Mouse (Mus musculus): ENCODE data around the gene Eif2ak4. TPM values are rescaled to one million over a fixed set of nuclear protein-coding genes. Genes with fewer than 3 reads are reported as not detected.

Eif2ak4 gene
- polyA plus RNA-seq, 1 experiment from 2014 or later: 5.4 TPM

DNA sequence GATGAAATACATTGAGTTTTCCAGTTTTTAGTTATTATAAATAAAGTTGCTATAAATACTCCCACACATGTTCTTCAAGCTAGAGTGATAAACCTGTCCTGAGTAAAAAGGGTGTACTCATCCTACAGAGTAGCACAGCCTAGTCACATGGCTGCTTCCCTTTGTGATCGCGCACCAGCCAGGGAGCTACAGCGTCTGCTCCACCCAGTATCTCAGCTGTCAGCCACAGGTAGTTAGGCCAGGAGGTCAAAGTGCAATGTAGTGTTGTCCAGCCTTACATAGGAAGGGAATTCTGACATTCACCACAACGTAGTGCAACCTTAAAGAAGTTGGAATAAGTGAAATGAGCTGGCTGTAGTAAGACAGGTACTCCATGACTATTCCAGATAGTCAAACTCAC, 17.1 kb downstream of the Eif2ak4 start:
- no peak for ATAC-seq (replicated peaks; ENCODE audit: insufficient number of reproducible peaks, insufficient read depth, low FRiP score, low read depth)
- Histone ChIP-seq H3K4me3 (no peak overlapping the region), H3K4me2 (no peak overlapping the region), H3K27me3 (no peaks in the 10 kb centered on the region), H3K9ac (no peak overlapping the region), H3K27ac (no peak overlapping the region), H3K4me1 (replicated peaks) (no peaks in the 10 kb centered on the region), H3K36me3 (peaks cover 6% of the 10 kb centered on the region; the same call in 1 of the 2 replicates), H3K9me3 (replicated peaks) (no peaks in the 10 kb centered on the region)
- WGBS: 88% methylated on average over 4 of the region's 4 CpGs

DNA sequence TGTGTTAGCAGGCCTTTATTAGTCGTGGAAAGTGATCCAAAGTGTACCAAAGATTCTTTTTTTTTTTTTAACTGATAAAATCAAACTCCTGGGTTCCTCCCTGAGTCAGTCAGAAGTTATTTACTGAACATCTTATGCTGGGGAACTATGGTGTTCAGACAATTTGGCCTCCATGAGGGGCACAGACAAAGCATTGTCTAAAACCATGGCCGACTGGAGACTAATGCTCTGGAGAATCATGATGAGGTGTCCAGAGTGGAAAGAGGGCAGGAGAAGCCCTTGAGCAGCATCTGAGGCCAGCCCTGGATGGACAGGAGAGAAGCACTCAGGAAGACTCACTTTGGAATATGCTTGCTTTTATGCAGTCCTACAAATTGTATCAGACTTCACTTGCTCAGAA, 18.4 kb downstream of the Eif2ak4 start:
- Histone ChIP-seq H3K27me3 (no peaks in the 10 kb centered on the region), H3K36me3 (peaks cover 12% of the 10 kb centered on the region), H3K4me1 (replicated peaks) (no peaks in the 10 kb centered on the region), H3K4me2 (no peak overlapping the region), H3K4me3 (no peak overlapping the region), H3K9ac (no peak overlapping the region), H3K27ac (no peak overlapping the region), H3K9me3 (replicated peaks) (no peaks in the 10 kb centered on the region)
- WGBS: 76% methylated on average over 2 of the region's 2 CpGs
- no peak for ATAC-seq (replicated peaks; ENCODE audit: insufficient number of reproducible peaks, insufficient read depth, low FRiP score, low read depth)

DNA sequence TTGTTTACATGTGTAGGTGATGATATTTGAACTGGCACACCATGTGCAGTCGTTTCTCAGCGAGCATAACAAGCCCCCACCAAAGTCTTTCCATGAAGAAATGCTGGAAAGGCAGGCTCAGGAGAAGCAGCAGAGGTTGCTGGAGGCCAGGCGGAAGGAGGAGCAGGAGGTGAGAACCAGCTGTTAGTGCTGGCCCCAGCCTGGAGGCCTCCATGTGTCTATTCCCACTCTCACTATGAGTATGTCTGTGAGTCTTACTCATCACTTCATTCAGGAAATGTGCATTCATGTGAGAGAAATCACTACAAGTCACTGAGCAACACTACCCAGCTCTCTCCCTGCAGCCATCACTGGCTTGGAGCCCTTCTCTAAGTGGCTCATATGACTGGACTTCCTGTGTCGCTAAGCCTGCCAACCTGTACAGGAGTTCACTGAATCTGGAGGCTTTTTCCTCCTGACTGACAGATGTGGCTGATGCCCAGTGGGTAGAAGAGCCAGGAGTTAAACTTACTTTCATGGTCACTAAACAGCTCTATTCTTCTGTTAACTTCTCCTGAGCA, 20.0 kb downstream of the Eif2ak4 start:
- Histone ChIP-seq H3K36me3 (peaks cover 21% of the 10 kb centered on the region), H3K27me3 (no peaks in the 10 kb centered on the region), H3K9ac (no peak overlapping the region), H3K27ac (no peak overlapping the region), H3K9me3 (replicated peaks) (no peaks in the 10 kb centered on the region), H3K4me2 (no peak overlapping the region), H3K4me3 (no peak overlapping the region), H3K4me1 (replicated peaks) (no peaks in the 10 kb centered on the region)
- no peak for ATAC-seq (replicated peaks; ENCODE audit: insufficient number of reproducible peaks, insufficient read depth, low FRiP score, low read depth)
- 78% methylated on average over 4 of the region's 4 CpGs for WGBS

DNA sequence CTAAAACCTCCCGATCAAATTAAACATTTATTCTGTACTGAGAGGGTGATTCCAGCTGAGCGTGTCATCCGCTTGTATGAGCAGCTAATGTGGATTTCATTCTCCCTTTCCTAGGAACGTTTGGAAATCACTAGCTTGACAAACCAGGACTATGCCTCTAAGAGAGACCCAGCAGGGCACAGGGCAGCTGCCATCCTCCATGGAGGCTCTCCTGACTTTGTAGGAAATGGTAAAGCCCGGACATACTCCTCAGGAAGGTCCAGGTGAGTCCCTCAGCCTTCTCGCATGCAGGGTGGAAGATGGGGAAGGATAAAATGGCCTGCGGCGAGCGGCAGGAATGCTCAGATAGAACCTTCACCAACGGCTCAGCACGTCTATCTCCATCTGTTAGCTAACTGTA, 24.4 kb downstream of the Eif2ak4 start:
- Histone ChIP-seq H3K27ac (no peak overlapping the region), H3K4me2 (no peak overlapping the region), H3K4me3 (no peak overlapping the region), H3K36me3 (peaks cover 41% of the 10 kb centered on the region), H3K4me1 (replicated peaks) (no peaks in the 10 kb centered on the region), H3K9ac (no peak overlapping the region), H3K27me3 (no peaks in the 10 kb centered on the region), H3K9me3 (replicated peaks) (no peaks in the 10 kb centered on the region)
- no peak for ATAC-seq (replicated peaks; ENCODE audit: insufficient number of reproducible peaks, insufficient read depth, low FRiP score, low read depth)
- 94% methylated on average over 11 of the region's 11 CpGs for WGBS

DNA sequence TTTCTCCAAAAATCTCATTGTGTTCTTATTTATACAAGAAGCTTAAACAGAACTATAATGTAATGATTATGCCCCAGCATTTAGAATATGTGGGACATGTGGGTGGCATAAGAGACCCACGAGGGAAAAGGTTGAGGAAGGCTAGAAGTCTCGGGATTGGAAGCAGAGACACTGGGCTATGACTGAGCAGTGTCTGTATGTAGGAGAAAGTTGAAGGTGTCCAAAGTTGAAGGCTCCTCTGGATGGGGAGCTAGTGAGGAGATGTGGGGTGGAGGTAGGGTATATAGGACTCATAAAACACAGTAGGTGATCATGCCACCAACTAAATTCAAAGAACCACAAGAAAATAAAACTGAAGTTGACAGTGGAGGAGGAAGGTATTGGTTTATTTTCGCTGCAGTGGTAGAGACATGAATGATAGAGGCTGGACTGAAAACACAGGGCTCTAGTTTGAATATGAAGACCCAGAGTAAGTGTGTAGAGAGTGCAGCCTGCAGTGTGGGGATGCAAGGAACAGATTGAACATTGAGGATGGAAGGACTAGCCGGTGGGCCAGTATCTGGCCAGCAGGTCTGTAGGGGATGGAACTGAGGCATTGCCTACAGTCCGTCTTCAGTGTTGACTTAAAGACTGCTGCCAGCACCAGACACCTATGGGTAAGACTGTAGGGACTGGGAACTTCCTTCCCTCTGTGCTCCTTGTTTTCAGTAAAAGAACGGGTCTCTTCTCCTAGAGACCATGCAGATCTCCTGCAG, 27.4 kb downstream of the Eif2ak4 start:
- H3K4me2 ChIP-seq: no peak overlapping the region
- no peak overlapping the region for H3K27ac ChIP-seq
- no peak for ATAC-seq (replicated peaks; ENCODE audit: insufficient number of reproducible peaks, insufficient read depth, low FRiP score, low read depth)
- 91% methylated on average over 6 of the region's 6 CpGs for WGBS
- no peaks in the 10 kb centered on the region for H3K27me3 ChIP-seq
- no peak overlapping the region for H3K9ac ChIP-seq
- no peaks in the 10 kb centered on the region for H3K9me3 ChIP-seq (replicated peaks)
- H3K36me3 ChIP-seq: peaks cover 45% of the 10 kb centered on the region
- no peak overlapping the region for H3K4me3 ChIP-seq
- no peaks in the 10 kb centered on the region for H3K4me1 ChIP-seq (replicated peaks)

DNA sequence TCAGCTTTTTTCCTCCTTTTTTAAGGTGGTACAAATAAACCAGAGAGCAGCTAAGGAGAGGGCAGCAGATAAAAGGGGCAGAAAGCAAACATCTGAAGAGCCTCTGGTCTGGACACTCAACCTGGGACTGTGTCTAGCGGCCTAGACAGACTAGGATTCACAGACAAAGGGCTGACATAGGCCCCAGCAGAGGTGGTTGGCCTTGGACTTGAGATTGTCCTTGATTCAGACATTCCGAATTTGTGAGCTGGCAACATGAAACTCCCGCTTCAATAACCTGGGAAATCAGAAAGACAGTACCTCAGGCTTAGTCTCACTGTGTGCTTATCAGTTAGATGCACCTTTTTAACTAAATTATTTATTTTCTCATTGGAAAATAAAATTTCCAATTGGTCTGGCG, 29.7 kb downstream of the Eif2ak4 start:
- Histone ChIP-seq H3K27me3 (no peaks in the 10 kb centered on the region), H3K4me1 (replicated peaks) (no peaks in the 10 kb centered on the region), H3K4me3 (no peak overlapping the region), H3K27ac (no peak overlapping the region), H3K9me3 (replicated peaks) (no peaks in the 10 kb centered on the region), H3K9ac (no peak overlapping the region), H3K36me3 (peaks cover 48% of the 10 kb centered on the region), H3K4me2 (no peak overlapping the region)
- no peak for ATAC-seq (replicated peaks; ENCODE audit: insufficient number of reproducible peaks, insufficient read depth, low FRiP score, low read depth)
- 74% methylated on average over 4 of the region's 4 CpGs for WGBS

DNA sequence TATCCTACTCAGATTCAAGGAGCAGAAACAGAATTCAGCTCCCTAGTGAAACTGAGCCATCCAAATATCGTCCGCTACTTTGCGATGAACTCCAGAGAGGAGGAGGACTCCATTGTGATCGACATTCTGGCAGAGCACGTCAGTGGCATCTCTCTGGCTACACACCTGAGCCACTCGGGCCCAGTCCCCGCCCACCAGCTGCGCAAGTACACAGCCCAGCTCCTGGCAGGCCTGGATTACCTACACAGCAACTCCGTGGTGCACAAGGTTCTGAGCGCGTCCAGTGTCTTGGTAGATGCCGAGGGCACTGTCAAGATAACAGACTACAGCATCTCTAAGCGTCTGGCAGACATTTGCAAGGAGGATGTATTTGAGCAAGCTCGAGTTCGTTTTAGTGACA, 33.5 kb downstream of the Eif2ak4 start:
- H3K9ac ChIP-seq: no peak overlapping the region
- ATAC-seq (replicated peaks; ENCODE audit: insufficient number of reproducible peaks, insufficient read depth, low FRiP score, low read depth): no peak
- no peak overlapping the region for H3K27ac ChIP-seq
- no peaks in the 10 kb centered on the region for H3K4me1 ChIP-seq (replicated peaks)
- 85% methylated on average over 15 of the region's 15 CpGs for WGBS
- H3K4me2 ChIP-seq: no peak overlapping the region
- H3K27me3 ChIP-seq: no peaks in the 10 kb centered on the region
- H3K36me3 ChIP-seq: peaks cover 35% of the 10 kb centered on the region
- H3K4me3 ChIP-seq: no peak overlapping the region
- no peaks in the 10 kb centered on the region for H3K9me3 ChIP-seq (replicated peaks)

DNA sequence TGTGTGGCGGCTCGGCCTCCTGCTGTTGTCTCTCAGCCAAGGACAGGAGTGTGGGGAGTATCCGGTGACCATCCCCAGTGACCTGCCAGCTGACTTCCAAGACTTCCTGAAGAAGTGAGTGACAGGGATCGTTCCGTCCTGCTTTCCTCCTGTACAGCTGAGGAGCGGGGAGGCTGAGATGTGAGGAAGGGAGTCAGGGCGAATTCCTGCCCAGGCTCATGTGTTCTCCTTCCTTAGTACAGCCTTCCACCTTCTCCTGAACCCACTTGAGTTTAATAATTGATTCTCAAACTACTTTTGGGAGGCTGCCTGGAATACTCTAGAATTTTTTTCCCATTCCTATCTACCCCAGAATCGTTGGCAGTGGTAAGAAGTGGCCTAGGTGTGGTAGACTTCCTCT, 34.0 kb downstream of the Eif2ak4 start:
- Histone ChIP-seq H3K27ac (no peak overlapping the region), H3K9me3 (replicated peaks) (no peaks in the 10 kb centered on the region), H3K27me3 (no peaks in the 10 kb centered on the region), H3K36me3 (peaks cover 31% of the 10 kb centered on the region), H3K4me3 (no peak overlapping the region), H3K9ac (no peak overlapping the region), H3K4me2 (no peak overlapping the region), H3K4me1 (replicated peaks) (no peaks in the 10 kb centered on the region)
- WGBS: 72% methylated on average over 8 of the region's 8 CpGs
- peak; percentile 53; the same call in 1 of the 2 replicates for ATAC-seq (replicated peaks; ENCODE audit: insufficient number of reproducible peaks, insufficient read depth, low FRiP score, low read depth)

DNA sequence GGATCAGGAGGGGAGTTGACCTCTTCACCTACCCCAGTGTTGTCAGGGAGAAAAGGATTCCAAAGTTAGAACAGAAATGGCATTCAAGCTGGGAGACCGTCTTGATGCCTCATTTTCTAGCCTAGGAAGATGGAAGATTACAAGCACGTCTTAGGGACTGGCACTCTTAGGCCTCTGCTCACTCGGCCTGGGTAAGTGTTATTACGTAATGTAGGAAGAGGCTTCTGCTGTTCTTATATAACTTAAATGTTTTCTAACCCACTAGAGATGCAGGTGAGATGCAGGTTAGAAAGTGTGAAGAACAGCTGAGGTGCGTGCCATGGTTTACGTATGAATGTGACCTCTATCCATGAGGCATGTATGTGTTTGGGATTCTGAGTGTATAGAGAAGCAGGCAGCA, 39.9 kb downstream of the Eif2ak4 start:
- no peak for ATAC-seq (replicated peaks; ENCODE audit: insufficient number of reproducible peaks, insufficient read depth, low FRiP score, low read depth)
- Histone ChIP-seq H3K4me1 (replicated peaks) (no peaks in the 10 kb centered on the region), H3K27me3 (no peaks in the 10 kb centered on the region), H3K4me3 (no peak overlapping the region), H3K27ac (no peak overlapping the region), H3K4me2 (no peak overlapping the region), H3K9me3 (replicated peaks) (no peaks in the 10 kb centered on the region), H3K36me3 (peaks cover 28% of the 10 kb centered on the region), H3K9ac (no peak overlapping the region)
- WGBS: 87% methylated on average over 6 of the region's 6 CpGs

DNA sequence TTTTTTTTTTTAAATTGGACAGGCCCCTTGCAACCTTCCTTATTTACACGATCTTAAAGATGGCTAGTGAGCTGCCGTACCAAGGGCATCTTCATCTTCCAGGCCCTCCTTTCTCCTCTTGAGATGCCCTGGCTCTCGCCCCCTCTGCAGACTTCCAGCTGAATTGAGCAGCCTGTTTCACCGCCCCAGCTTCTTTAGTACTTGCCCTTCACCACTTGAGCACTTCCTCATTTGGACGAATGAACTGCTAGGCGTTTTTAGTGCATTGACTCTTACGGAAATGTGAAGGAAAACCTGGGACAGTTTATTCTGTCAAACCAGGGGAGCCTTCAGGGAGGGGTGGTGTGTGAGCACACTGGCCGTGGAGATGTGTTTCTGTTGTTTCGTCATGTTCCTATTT, 40.9 kb downstream of the Eif2ak4 start:
- peaks cover 35% of the 10 kb centered on the region for H3K36me3 ChIP-seq
- no peaks in the 10 kb centered on the region for H3K4me1 ChIP-seq (replicated peaks)
- H3K4me2 ChIP-seq: no peak overlapping the region
- H3K27me3 ChIP-seq: no peaks in the 10 kb centered on the region
- H3K9me3 ChIP-seq (replicated peaks): no peaks in the 10 kb centered on the region
- ATAC-seq (replicated peaks; ENCODE audit: insufficient number of reproducible peaks, insufficient read depth, low FRiP score, low read depth): no peak
- H3K4me3 ChIP-seq: no peak overlapping the region
- no peak overlapping the region for H3K27ac ChIP-seq
- WGBS: 79% methylated on average over 9 of the region's 9 CpGs
- H3K9ac ChIP-seq: no peak overlapping the region

DNA sequence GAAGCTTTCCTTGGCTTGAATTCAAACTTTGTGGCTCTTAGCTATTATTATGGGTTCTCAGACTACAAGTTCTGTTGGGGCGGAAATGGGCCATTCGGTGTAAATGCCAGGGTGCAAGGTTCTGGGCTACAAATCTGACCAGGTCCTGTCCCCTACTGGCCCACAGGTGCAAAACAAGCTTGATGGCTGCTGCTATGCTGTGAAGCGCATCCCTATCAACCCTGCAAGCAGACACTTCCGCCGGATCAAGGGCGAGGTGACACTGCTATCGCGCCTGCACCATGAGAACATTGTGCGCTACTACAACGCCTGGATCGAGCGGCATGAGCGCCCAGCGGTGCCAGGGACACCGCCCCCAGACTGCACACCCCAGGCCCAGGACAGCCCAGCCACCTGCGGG, 42.2 kb downstream of the Eif2ak4 start:
- 76% methylated on average over 16 of the region's 16 CpGs for WGBS
- Histone ChIP-seq H3K4me1 (replicated peaks) (no peaks in the 10 kb centered on the region), H3K27ac (no peak overlapping the region), H3K4me3 (no peak overlapping the region), H3K9ac (no peak overlapping the region), H3K27me3 (no peaks in the 10 kb centered on the region), H3K36me3 (peaks cover 47% of the 10 kb centered on the region), H3K4me2 (no peak overlapping the region), H3K9me3 (replicated peaks) (no peaks in the 10 kb centered on the region)
- no peak for ATAC-seq (replicated peaks; ENCODE audit: insufficient number of reproducible peaks, insufficient read depth, low FRiP score, low read depth)

DNA sequence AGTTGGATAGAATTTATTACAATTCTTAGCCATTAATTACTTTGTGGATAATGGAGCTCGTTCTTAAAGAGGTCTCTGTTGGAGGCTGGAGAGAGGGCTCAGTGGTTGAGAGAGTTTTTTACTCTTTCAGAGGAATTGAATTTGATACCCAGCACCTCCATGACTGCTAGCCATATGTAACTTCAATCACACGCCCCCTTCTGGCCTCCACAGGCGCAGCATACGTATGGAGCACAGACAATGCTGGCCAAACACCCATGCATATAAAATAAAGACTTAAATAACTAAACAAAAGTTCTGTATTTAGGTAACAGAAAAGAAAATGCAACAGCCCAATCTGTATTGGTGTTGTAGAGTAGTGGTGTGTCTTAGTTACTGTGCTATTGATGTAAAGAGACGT, 43.2 kb downstream of the Eif2ak4 start:
- Histone ChIP-seq H3K4me3 (no peak overlapping the region), H3K4me1 (replicated peaks) (no peaks in the 10 kb centered on the region), H3K4me2 (no peak overlapping the region), H3K27ac (no peak overlapping the region), H3K36me3 (peaks cover 57% of the 10 kb centered on the region), H3K27me3 (no peaks in the 10 kb centered on the region), H3K9ac (no peak overlapping the region), H3K9me3 (replicated peaks) (no peaks in the 10 kb centered on the region)
- ATAC-seq (replicated peaks; ENCODE audit: insufficient number of reproducible peaks, insufficient read depth, low FRiP score, low read depth): no peak
- WGBS: 72% methylated on average over 5 of the region's 5 CpGs
